Comparison of ENCODE assay signal across 8 mouse cellular contexts in the genomic region with DNA sequence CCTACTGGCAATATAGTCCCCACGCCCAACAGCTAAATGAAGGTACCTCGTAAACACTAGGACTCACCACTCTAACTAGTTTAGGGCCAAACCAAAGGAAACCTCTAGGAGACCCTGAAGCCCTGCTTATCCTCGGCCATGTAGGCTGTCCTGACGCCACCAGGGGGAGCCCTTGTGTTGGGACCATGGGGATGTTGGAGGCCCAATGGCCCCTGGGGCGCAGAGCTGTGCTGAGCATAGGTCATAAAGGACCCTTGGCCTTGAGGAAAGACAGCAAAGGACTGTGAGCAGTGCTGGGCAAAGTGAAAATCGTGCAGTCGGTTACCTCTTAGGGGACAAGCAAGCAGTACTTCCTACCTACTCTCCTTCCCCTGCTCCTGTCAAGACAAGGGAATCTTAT. TPM values are rescaled to one million over a fixed set of nuclear protein-coding genes. Genes with fewer than 3 reads are reported as not detected.
DNase-seq lines count a peak whose midpoint lies in the region; ATAC-seq and TF ChIP-seq lines count a peak whose summit lies in the region.

No protein-coding gene starts in this region.

- no peaks in the 10 kb centered on the region for H3K36me3 ChIP-seq in liver, embryonic 12.5 days
- no peaks in the 10 kb centered on the region for H3K36me3 ChIP-seq in intestine, postnatal 0 days (ENCODE audit: control insufficient read depth, insufficient read depth)
- no peaks in the 10 kb centered on the region for H3K36me3 ChIP-seq in neural tube, embryonic 12.5 days

- H3K4me1 ChIP-seq in liver, embryonic 12.5 days: no peaks in the 10 kb centered on the region
- H3K4me1 ChIP-seq in intestine, postnatal 0 days (replicated peaks; ENCODE audit: control insufficient read depth, insufficient read depth, low read length): no peaks in the 10 kb centered on the region; the same call in 1 of the 2 replicates
- H3K4me1 ChIP-seq in neural tube, embryonic 12.5 days: no peaks in the 10 kb centered on the region

- ATAC-seq in liver, embryonic 12.5 days: no peak
- ATAC-seq in intestine, postnatal 0 days: peak; percentile 36; the same call in 1 of the 2 replicates
- ATAC-seq in neural tube, embryonic 12.5 days (ENCODE audit: low FRiP score, low read depth): peak; percentile 71

- no peaks in the 10 kb centered on the region for H3K9me3 ChIP-seq in liver, embryonic 12.5 days (replicated peaks)
- no peaks in the 10 kb centered on the region for H3K9me3 ChIP-seq in intestine, postnatal 0 days (ENCODE audit: control insufficient read depth)
- H3K9me3 ChIP-seq in neural tube, embryonic 12.5 days: no peaks in the 10 kb centered on the region

- no peak overlapping the region for H3K4me2 ChIP-seq in liver, embryonic 12.5 days
- no peak overlapping the region for H3K4me2 ChIP-seq in intestine, postnatal 0 days (replicated peaks; ENCODE audit: low read depth)
- no peak overlapping the region for H3K4me2 ChIP-seq in neural tube, embryonic 12.5 days (replicated peaks)

- whole genome bisulfite sequencing in liver, embryonic 12.5 days (ENCODE audit: insufficient replicate concordance): 23% methylated on average over 7 of the region's 7 CpGs
- 27% methylated on average over 7 of the region's 7 CpGs for WGBS in intestine, postnatal 0 days
- WGBS in neural tube, embryonic 12.5 days: 29% methylated on average over 7 of the region's 7 CpGs

- no peak overlapping the region for H3K9ac ChIP-seq in liver, embryonic 12.5 days
- H3K9ac ChIP-seq in intestine, postnatal 0 days (ENCODE audit: low read depth, low read length): no peak overlapping the region
- no peak overlapping the region for H3K9ac ChIP-seq in neural tube, embryonic 12.5 days

- H3K4me3 ChIP-seq in liver, embryonic 12.5 days: no peak overlapping the region
- H3K4me3 ChIP-seq in intestine, postnatal 0 days (ENCODE audit: low read depth, low read length): no peak overlapping the region
- H3K4me3 ChIP-seq in neural tube, embryonic 12.5 days: no peak overlapping the region

- H3K27me3 ChIP-seq in liver, embryonic 12.5 days (replicated peaks): peaks cover 8% of the 10 kb centered on the region
- H3K27me3 ChIP-seq in intestine, postnatal 0 days (replicated peaks; ENCODE audit: control insufficient read depth, insufficient read depth, low read length): no peaks in the 10 kb centered on the region
- no peaks in the 10 kb centered on the region for H3K27me3 ChIP-seq in neural tube, embryonic 12.5 days (replicated peaks)

- peak; percentile 77 for DNase-seq in liver
- peak; percentile 17 for DNase-seq in cerebellum, adult 11-12 months
- DNase-seq in frontal cortex, postnatal 25 days (ENCODE audit: low spot score in 2 of 2): peak; percentile 60 to 65
- DNase-seq in left cerebral cortex, postnatal 36 days (ENCODE audit: low spot score in 2 of 2): peak; percentile 57 to 63
- DNase-seq in thymus, postnatal 10 days (ENCODE audit: low spot score in 2 of 2): peak; percentile 12 to 58

- peak; percentile 95 for TF ChIP-seq CTCF in intestine, postnatal 0 days (IDR thresholded peaks at IDR 0.05; ENCODE audit: low read depth)

- intact Hi-C loops in left cerebral cortex, postnatal 36 days (cut with DNase I): loop anchor here (10.0 kb wide), 2 partner anchors 213 to 1313 kb away; no protein-coding TSS in a partner anchor

- H3K27ac ChIP-seq in liver, embryonic 12.5 days: no peak overlapping the region
- H3K27ac ChIP-seq in intestine, postnatal 0 days (ENCODE audit: low read depth, low read length): no peak overlapping the region
- H3K27ac ChIP-seq in neural tube, embryonic 12.5 days: no peak overlapping the region

RNA-seq across cellular contexts. Expression of gene Fyb2, which starts 1.6 kb away (rescaled TPM):
- not detected in 2 replicates for polyA plus RNA-seq in liver, embryonic 12.5 days (2016; fragmentation: Nextera tagmentation; extraction: Ambion mirVana)
- 0.24 and 0.25 TPM in 2 replicates for polyA plus RNA-seq in intestine, postnatal 0 days (2015; fragmentation: Nextera tagmentation; extraction: Ambion mirVana)
- total RNA-seq in left cerebral cortex, postnatal 36 days (2021): 1 to 10 TPM; 1.3 to 1.9 TPM
- 0.11 TPM in 1 of 2 replicates, not detected in the other for polyA plus RNA-seq in neural tube, embryonic 12.5 days (2016; fragmentation: Nextera tagmentation; extraction: Ambion mirVana)

RNA-seq across cellular contexts. Expression of gene C8a, which starts 35.5 kb away (rescaled TPM):
- 7.3 and 7.4 TPM in 2 replicates for polyA plus RNA-seq in liver, embryonic 12.5 days (2016; fragmentation: Nextera tagmentation; extraction: Ambion mirVana)
- polyA plus RNA-seq in intestine, postnatal 0 days (2015; fragmentation: Nextera tagmentation; extraction: Ambion mirVana): not detected in 2 replicates
- total RNA-seq in left cerebral cortex, postnatal 36 days (2021): not detected
- polyA plus RNA-seq in neural tube, embryonic 12.5 days (2016; fragmentation: Nextera tagmentation; extraction: Ambion mirVana): not detected in 2 replicates

RNA-seq across cellular contexts. Expression of gene Gm17662, which starts 54.6 kb away (rescaled TPM):
- not detected in 2 replicates for polyA plus RNA-seq in liver, embryonic 12.5 days (2016; fragmentation: Nextera tagmentation; extraction: Ambion mirVana)
- polyA plus RNA-seq in intestine, postnatal 0 days (2015; fragmentation: Nextera tagmentation; extraction: Ambion mirVana): not detected in 2 replicates
- total RNA-seq in left cerebral cortex, postnatal 36 days (2021): not detected
- polyA plus RNA-seq in neural tube, embryonic 12.5 days (2016; fragmentation: Nextera tagmentation; extraction: Ambion mirVana): not detected in 2 replicates

Comparison
In these comparisons a context has a peak if more than half of its experiments do, and no peak if none do; other contexts are left out.
1. DNase-seq: peak in every context shown above with its lines; median percentile 77 in liver; 62 in frontal cortex, postnatal 25 days; 60 in left cerebral cortex, postnatal 36 days; 35 in thymus, postnatal 10 days; 17 in cerebellum, adult 11-12 months.